Mouse (Mus musculus) bone marrow, adult 2 months (tissue): ENCODE results near the gene Prtg. TPM values are rescaled to one million over a fixed set of nuclear protein-coding genes. Genes with fewer than 3 reads are reported as not detected.
A peak's percentile ranks its signal among the peaks of the same experiment; 100 is the strongest.

ENCODE experiments used
- H3K27ac ChIP-seq: fragments of 200-500 bp; 2 replicates; pipeline ENCODE4 v1.5.1; 2012; ENCODE audit warnings: low read depth, mild to moderate bottlenecking, control low read depth, inconsistent platforms, low read length; ENCODE audit not compliant: control insufficient read depth, poor library complexity, insufficient read depth
- H3K4me1 ChIP-seq: fragments of 200-500 bp; 2 replicates; pipeline ENCODE4 v1.6.1; 2011; ENCODE audit warnings: low read length; ENCODE audit not compliant: control insufficient read depth, insufficient read depth
- H3K4me3 ChIP-seq: fragments of 200-500 bp; replicated peaks from 2 replicates; pipeline ENCODE3; 2011; ENCODE audit warnings: mild to moderate bottlenecking, low read depth, low read length, control low read depth; ENCODE audit not compliant: control insufficient read depth
- CTCF ChIP-seq: fragments of 200-500 bp; IDR thresholded peaks from 2 replicates; pipeline ENCODE4 v1.5.1; 2011; ENCODE audit warnings: low read length, control low read depth; ENCODE audit not compliant: control insufficient read depth, insufficient read depth
- POLR2A ChIP-seq: fragments of 200-500 bp; IDR thresholded peaks from 2 replicates; pipeline ENCODE4 v1.6.1; 2011; ENCODE audit warnings: low read depth, mild to moderate bottlenecking, control low read depth, low read length, borderline replicate concordance; ENCODE audit not compliant: control insufficient read depth
- WGBS: fragments of 180-500 bp; shearing (Covaris S2); methylation state at CpG from one replicate; pipeline ENCODE4 v1.1.7; 2018; 5-methylcytosine and 5-hydroxymethylcytosine counted together
- polyA plus RNA-seq: library from polyadenylated mRNA; stranded (reverse); fragments of >200 nt; gene quantifications from 2 replicates; pipeline ENCODE4 v1.2.4, GENCODE M21; 2011; ENCODE audit warnings: low replicate concordance; ENCODE audit not compliant: missing spikeins, insufficient read depth, insufficient read length

The Prtg gene
- polyA plus RNA-seq, 1 experiment = 0.55 TPM

DNA sequence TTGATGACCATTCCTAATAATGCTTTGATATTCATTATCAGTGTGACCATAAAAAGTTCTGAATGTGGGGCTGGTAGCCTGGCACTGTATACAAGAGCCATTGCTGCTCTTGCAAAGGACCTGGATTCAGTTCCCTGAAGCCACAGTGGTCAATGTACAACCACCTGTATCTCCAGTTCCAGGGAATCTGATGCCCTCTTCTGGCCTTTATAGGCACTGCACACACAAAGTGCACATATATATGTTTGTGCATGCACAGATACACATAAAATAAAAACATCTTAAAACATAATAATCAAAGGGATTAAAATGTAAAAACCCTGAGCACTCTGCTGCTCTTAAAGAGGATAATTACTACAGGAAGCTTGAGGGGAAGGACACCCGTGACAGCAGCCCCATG lies 140.3 kb downstream of the Prtg start:
- Histone ChIP-seq H3K27ac (no peak overlapping the region), H3K4me3 (no peak overlapping the region), H3K4me1 (no peaks in the 10 kb centered on the region)
- TF ChIP-seq CTCF (no peak), POLR2A (no peak)
- WGBS = 79% methylated on average over 1 of the region's 1 CpGs

- H3K4me1 ChIP-seq = no peaks in the 10 kb centered on the region
- H3K27ac ChIP-seq = no peak overlapping the region
- TF ChIP-seq CTCF (no peak), POLR2A (no peak)
- H3K4me3 ChIP-seq = no peak overlapping the region
- 38% methylated on average over 7 of the region's 7 CpGs for WGBS
These were observed 142.9 kb downstream of the Prtg start for GRCm38 (mm10) chr9:72949572-72949971.

GRCm38 (mm10) chr9:72954746-72955145 lies 148.1 kb downstream of the Prtg start:
- no peaks in the 10 kb centered on the region for H3K4me1 ChIP-seq
- no peak overlapping the region for H3K4me3 ChIP-seq
- no peak overlapping the region for H3K27ac ChIP-seq
- TF ChIP-seq POLR2A = no peak
- TF ChIP-seq CTCF = peak; percentile 14; the same call in 1 of the 2 replicates
- 46% methylated on average over 2 of the region's 2 CpGs for WGBS

DNA sequence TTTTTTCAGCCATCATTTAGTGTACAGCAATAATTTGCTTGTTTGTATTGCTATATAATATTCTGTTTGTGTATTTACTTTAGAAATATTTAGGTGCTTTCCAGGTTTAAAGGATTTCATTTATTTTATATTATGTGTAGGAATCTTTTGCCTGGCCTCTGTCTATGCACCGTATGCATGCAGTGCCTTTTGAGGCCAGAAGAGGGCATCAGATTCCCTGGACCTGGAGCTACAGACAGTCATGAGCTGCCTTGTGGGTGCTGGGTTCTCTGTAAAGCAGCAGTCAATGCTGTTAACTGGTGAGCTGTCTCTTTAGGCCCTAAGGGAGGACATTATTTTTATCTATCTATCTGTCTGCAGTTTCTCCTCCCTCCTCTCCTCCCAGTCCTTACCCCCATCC lies 148.9 kb downstream of the Prtg start:
- Histone ChIP-seq H3K4me3 (no peak overlapping the region), H3K4me1 (no peaks in the 10 kb centered on the region), H3K27ac (no peak overlapping the region)
- 3% methylated on average over 1 of the region's 1 CpGs for WGBS
- no peak for TF ChIP-seq POLR2A
- peak; percentile 76 for TF ChIP-seq CTCF

DNA sequence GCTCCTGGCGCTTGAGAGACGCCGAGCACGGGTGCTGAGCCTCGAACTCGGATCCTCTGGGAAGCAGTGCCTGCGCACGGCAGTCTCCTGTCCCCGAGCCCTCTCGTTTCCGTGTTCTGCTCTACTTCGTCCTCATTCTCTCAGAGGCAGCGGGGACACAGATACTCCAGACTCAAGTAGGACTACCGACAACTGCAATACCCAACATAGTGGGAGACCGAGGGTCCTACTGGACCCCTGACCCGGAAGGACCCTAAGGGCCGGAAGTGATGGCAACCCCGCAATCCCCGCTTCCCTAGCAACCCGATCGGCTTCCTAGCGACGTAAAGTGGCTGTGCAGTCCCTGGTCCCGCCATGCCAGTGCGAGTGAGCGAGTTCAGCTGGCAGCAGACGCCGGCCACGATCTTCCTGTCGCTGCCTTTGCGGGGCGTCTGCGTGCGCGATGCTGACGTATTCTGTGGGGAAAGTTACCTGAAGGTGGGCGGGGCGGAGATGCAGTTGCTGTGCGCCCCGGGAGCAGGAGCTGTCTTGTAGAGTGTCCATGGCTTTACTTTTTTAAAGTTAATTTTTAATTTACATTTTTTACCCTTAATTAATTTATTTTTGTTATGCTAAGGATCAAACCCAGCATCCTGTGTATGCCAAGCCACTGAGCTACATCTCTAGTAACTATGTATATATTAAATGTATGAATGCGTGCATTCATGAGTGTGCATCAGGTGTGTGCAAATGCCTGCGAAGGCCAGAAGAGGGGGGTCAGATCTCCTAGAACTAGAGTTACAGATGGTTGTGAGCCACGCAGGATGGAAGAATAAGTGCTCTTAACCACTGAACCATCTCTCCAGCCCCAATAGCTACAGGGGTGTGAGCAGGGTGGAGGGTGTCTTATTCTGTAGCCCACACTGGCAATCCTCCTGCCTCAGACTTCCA lies 152.1 kb downstream of the Prtg start, which contains the start of the genes Dyx1c1 and Gm44503:
Dyx1c1 (plus strand) TSS at position 265 of the 930 bp plus-strand sequence.
Gm44503 (plus strand) TSS at position 332 of the 930 bp plus-strand sequence.
- TF ChIP-seq CTCF = no peak
- TF ChIP-seq POLR2A = peak; percentile 50; the same call in 1 of the 2 replicates
- H3K4me3 ChIP-seq = peak within 1 kb of the TSS; percentile 88
- H3K4me1 ChIP-seq = peaks cover 2% of the 10 kb centered on the region; the same call in 1 of the 2 replicates
- WGBS = 2% methylated on average over 43 of the region's 43 CpGs
- H3K27ac ChIP-seq = peak within 1 kb of the TSS; percentile 47

DNA sequence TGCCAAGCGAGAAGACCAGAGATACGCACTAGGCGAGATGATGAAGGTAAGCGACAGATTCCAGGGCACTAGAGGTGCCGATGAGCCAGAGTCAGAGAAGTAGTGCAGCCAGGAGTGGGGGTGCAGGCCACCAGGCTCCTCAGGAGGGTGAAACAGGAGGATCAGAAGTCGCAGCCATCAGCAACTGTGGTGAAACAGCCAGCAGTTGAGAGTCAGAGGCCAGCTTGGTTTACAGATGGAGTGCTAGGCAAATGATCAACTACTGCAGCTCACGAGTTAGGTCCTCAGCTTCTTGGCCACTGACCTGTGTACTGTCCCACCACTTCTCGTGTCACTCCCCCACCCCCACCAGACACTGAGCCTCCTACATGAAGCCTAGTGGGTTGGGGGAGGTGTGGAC lies 154.7 kb downstream of the Prtg start:
- 70% methylated on average over 8 of the region's 8 CpGs for WGBS
- peak overlapping the region; percentile 5; the same call in 1 of the 2 replicates for H3K27ac ChIP-seq
- H3K4me3 ChIP-seq = no peak overlapping the region
- TF ChIP-seq CTCF = no peak
- TF ChIP-seq POLR2A = no peak
- peaks cover 6% of the 10 kb centered on the region; the same call in 1 of the 2 replicates for H3K4me1 ChIP-seq

DNA sequence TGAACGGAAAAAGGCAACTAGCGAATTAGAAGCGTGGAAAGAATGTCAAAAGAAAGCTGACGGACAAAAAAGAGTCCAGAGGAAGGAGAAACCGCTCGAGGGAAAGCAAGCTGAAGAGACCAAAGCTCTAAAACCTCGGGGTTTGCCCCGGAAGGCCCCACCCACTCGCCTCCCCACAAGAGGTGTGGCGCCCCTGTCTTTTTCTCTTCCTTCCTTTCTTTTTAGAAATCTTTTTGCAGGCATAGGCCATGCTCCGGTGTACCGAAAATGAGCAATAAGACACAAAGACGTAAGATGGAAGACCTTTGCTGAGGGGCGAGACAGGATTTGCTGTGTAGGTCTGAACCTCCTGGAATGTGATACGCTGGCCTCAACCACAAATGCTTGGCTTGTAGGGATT lies 155.3 kb downstream of the Prtg start:
- Histone ChIP-seq H3K27ac (no peak overlapping the region), H3K4me3 (no peak overlapping the region), H3K4me1 (peaks cover 6% of the 10 kb centered on the region; the same call in 1 of the 2 replicates)
- no peak for TF ChIP-seq CTCF
- no peak for TF ChIP-seq POLR2A
- WGBS = 36% methylated on average over 15 of the region's 15 CpGs

Other genes with a start within 250 kb of the Prtg start
- 37.8 and 78.6 TPM in 2 replicates for gene Nedd4, start 144.5 kb upstream of the Prtg start, polyA plus RNA-seq
- gene Pygo1, start 118.8 kb downstream of the Prtg start, polyA plus RNA-seq = 0.32 and 0.45 TPM in 2 replicates
- gene Dyx1c1, start 151.9 kb downstream of the Prtg start, polyA plus RNA-seq = not detected in 2 replicates
- not detected in 2 replicates for gene Gm44503, start 152.0 kb downstream of the Prtg start, polyA plus RNA-seq
- 1.9 and 4.7 TPM in 2 replicates for gene Ccpg1os, start 178.5 kb downstream of the Prtg start, polyA plus RNA-seq
- 22.6 and 65.3 TPM in 2 replicates for gene Ccpg1, start 178.6 kb downstream of the Prtg start, polyA plus RNA-seq
- 2.3 and 4.3 TPM in 2 replicates for gene Pigb, start 233.5 kb downstream of the Prtg start, polyA plus RNA-seq
- gene Rab27a, start 238.0 kb downstream of the Prtg start, polyA plus RNA-seq = 14.0 and 33.6 TPM in 2 replicates